Mouse (Mus musculus): ENCODE results near the gene Lrrc4c. TPM values are rescaled to one million over a fixed set of nuclear protein-coding genes. Genes with fewer than 3 reads are reported as not detected.

Gene Lrrc4c
- total and polyA plus RNA-seq, 3 experiments, result not detected

GRCm38 (mm10) chr2:97604182-97604581 is 1286.2 kb downstream of the Lrrc4c start:
- dilution Hi-C loops (cut with MboI; ENCODE audit: extremely low pct_ligation_motif_present, extremely low pct_unique_long_range_greater_than_20kb, low sequenced_read_pairs), result no loop called here
- Histone ChIP-seq H3K4me2 (ENCODE audit: insufficient read depth, low read depth, poor library complexity, severe bottlenecking) (no peak overlapping the region), H3K27ac (ENCODE audit: insufficient read depth, low read depth) (no peak overlapping the region), H3K36me3 (replicated peaks in 1 of 2; ENCODE audit: control insufficient read depth in 1 of 2, insufficient read depth in 1 of 2, low read length in 1 of 2) (no peaks in the 10 kb centered on the region), H3K27me3 (replicated peaks) (no peaks in the 10 kb centered on the region), H3K4me3 (replicated peaks in 1 of 3; ENCODE audit: low read depth in 2 of 3, low read length in 2 of 3, poor library complexity in 1 of 3) (no peak overlapping the region), H3K79me2 (replicated peaks; ENCODE audit: control insufficient read depth, extremely low read depth, insufficient read depth, poor library complexity, severe bottlenecking) (no peaks in the 10 kb centered on the region), H3K4me1 (ENCODE audit: control insufficient read depth in 1 of 2, insufficient read depth in 2 of 2) (no peaks in the 10 kb centered on the region), H3K9ac (ENCODE audit: insufficient read depth, low read depth) (no peak overlapping the region), H3K9me3 (replicated peaks; ENCODE audit: low read length) (peaks cover 22% of the 10 kb centered on the region)
- no peak for TF ChIP-seq MXI1 (IDR thresholded peaks at IDR 0.05; ENCODE audit: low read depth, low read length)
- DNase-seq (ENCODE audit: extremely low read depth), result no peak
- in situ Hi-C loops (cut with MboI; ENCODE audit: low pct_ligation_motif_present, low pct_unique_long_range_greater_than_20kb, low sequenced_read_pairs), result no loop called here

GRCm38 (mm10) chr2:97604688-97605215 is 1286.8 kb downstream of the Lrrc4c start:
- H3K9me3 ChIP-seq (replicated peaks; ENCODE audit: low read length), result peaks cover 21% of the 10 kb centered on the region
- H3K27ac ChIP-seq (ENCODE audit: insufficient read depth, low read depth), result no peak overlapping the region
- H3K4me2 ChIP-seq (ENCODE audit: insufficient read depth, low read depth, poor library complexity, severe bottlenecking), result no peak overlapping the region
- no peak for DNase-seq (ENCODE audit: extremely low read depth)
- H3K4me1 ChIP-seq (ENCODE audit: control insufficient read depth in 1 of 2, insufficient read depth in 2 of 2), result no peaks in the 10 kb centered on the region
- no peaks in the 10 kb centered on the region for H3K79me2 ChIP-seq (replicated peaks; ENCODE audit: control insufficient read depth, extremely low read depth, insufficient read depth, poor library complexity, severe bottlenecking)
- H3K27me3 ChIP-seq (replicated peaks), result no peaks in the 10 kb centered on the region
- H3K9ac ChIP-seq (ENCODE audit: insufficient read depth, low read depth), result no peak overlapping the region
- no peak overlapping the region for H3K4me3 ChIP-seq (replicated peaks in 1 of 3; ENCODE audit: low read depth in 2 of 3, low read length in 2 of 3, poor library complexity in 1 of 3)
- no peaks in the 10 kb centered on the region for H3K36me3 ChIP-seq (replicated peaks in 1 of 2; ENCODE audit: control insufficient read depth in 1 of 2, insufficient read depth in 1 of 2, low read length in 1 of 2)
- in situ Hi-C loops (cut with MboI; ENCODE audit: low pct_ligation_motif_present, low pct_unique_long_range_greater_than_20kb, low sequenced_read_pairs), result no loop called here
- dilution Hi-C loops (cut with MboI; ENCODE audit: extremely low pct_ligation_motif_present, extremely low pct_unique_long_range_greater_than_20kb, low sequenced_read_pairs), result no loop called here
- TF ChIP-seq CTCF (conservative IDR thresholded peaks at IDR 0.05 in 1 of 2, IDR thresholded peaks at IDR 0.05 in 1 of 2; ENCODE audit: low read depth in 2 of 2, low read length in 2 of 2), result no peak
- TF ChIP-seq SMC3 (IDR thresholded peaks at IDR 0.05; ENCODE audit: low read depth, low read length), result no peak

DNA sequence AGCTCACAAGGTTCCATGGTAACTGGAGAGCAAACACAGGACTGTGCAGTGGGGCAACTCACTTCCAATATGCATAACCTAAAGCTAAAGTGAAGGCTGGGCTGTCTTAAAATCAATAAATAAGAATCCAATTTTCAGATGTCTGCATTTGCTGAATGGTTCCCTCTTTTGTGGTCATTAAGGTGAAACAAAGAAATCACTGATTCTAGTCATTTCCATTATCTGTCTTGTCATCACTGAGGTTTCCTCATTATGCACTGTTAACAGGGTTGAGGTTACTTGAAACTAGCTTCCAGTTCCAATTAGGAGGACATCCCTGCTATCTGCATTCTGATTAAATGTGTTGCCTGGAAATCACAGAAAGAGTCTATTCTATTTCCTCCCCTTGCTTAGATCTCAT is 1291.5 kb downstream of the Lrrc4c start:
- no peaks in the 10 kb centered on the region for H3K79me2 ChIP-seq (replicated peaks; ENCODE audit: control insufficient read depth, extremely low read depth, insufficient read depth, poor library complexity, severe bottlenecking)
- H3K27me3 ChIP-seq (replicated peaks), result no peaks in the 10 kb centered on the region
- no peaks in the 10 kb centered on the region for H3K36me3 ChIP-seq (replicated peaks in 1 of 2; ENCODE audit: control insufficient read depth in 1 of 2, insufficient read depth in 1 of 2, low read length in 1 of 2)
- H3K4me1 ChIP-seq (ENCODE audit: control insufficient read depth in 1 of 2, insufficient read depth in 2 of 2), result no peaks in the 10 kb centered on the region
- no peak overlapping the region for H3K4me2 ChIP-seq (ENCODE audit: insufficient read depth, low read depth, poor library complexity, severe bottlenecking)
- dilution Hi-C loops (cut with MboI; ENCODE audit: extremely low pct_ligation_motif_present, extremely low pct_unique_long_range_greater_than_20kb, low sequenced_read_pairs), result no loop called here
- H3K4me3 ChIP-seq (replicated peaks in 1 of 3; ENCODE audit: low read depth in 2 of 3, low read length in 2 of 3, poor library complexity in 1 of 3), result no peak overlapping the region
- H3K27ac ChIP-seq (ENCODE audit: insufficient read depth, low read depth), result no peak overlapping the region
- no peak overlapping the region for H3K9ac ChIP-seq (ENCODE audit: insufficient read depth, low read depth)
- H3K9me3 ChIP-seq (replicated peaks; ENCODE audit: low read length), result peaks cover 15% of the 10 kb centered on the region
- TF ChIP-seq CTCF (conservative IDR thresholded peaks at IDR 0.05 in 1 of 2, IDR thresholded peaks at IDR 0.05 in 1 of 2; ENCODE audit: low read depth in 2 of 2, low read length in 2 of 2) (no peak), POLR2A (IDR thresholded peaks at IDR 0.05; ENCODE audit: low read depth, low read length) (no peak), TCF12 (IDR thresholded peaks at IDR 0.05; ENCODE audit: low read depth, low read length) (no peak)
- in situ Hi-C loops (cut with MboI; ENCODE audit: low pct_ligation_motif_present, low pct_unique_long_range_greater_than_20kb, low sequenced_read_pairs), result no loop called here
- DNase-seq (ENCODE audit: extremely low read depth), result no peak

DNA sequence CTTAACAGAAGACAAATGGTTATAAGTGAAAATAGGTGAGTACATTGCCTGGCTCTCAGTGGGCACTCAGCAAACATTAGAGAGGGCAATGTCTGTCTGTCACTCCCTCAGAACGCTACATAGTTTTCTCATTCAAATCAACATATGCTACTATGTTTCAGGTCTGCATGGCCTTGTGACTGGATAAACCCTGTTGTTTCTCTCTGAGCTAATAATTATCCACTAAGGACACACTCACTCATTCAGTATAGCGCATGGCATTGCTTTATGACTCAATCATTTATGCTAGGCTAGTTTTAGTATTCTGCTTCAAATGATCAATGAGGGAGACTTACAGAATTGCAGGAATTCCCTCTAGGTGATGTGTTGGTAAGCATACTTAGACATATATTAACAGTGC is 1292.6 kb downstream of the Lrrc4c start:
- dilution Hi-C loops (cut with MboI; ENCODE audit: extremely low pct_ligation_motif_present, extremely low pct_unique_long_range_greater_than_20kb, low sequenced_read_pairs), result no loop called here
- no peaks in the 10 kb centered on the region for H3K27me3 ChIP-seq (replicated peaks)
- no peaks in the 10 kb centered on the region for H3K4me1 ChIP-seq (ENCODE audit: control insufficient read depth in 1 of 2, insufficient read depth in 2 of 2)
- H3K36me3 ChIP-seq (replicated peaks in 1 of 2; ENCODE audit: control insufficient read depth in 1 of 2, insufficient read depth in 1 of 2, low read length in 1 of 2), result no peaks in the 10 kb centered on the region
- in situ Hi-C loops (cut with MboI; ENCODE audit: low pct_ligation_motif_present, low pct_unique_long_range_greater_than_20kb, low sequenced_read_pairs), result no loop called here
- H3K4me2 ChIP-seq (ENCODE audit: insufficient read depth, low read depth, poor library complexity, severe bottlenecking), result no peak overlapping the region
- TF ChIP-seq ZNF384 (IDR thresholded peaks at IDR 0.05; ENCODE audit: low read depth, low read length) (no peak), UBTF (IDR thresholded peaks at IDR 0.05; ENCODE audit: low read depth, low read length) (no peak)
- no peaks in the 10 kb centered on the region for H3K79me2 ChIP-seq (replicated peaks; ENCODE audit: control insufficient read depth, extremely low read depth, insufficient read depth, poor library complexity, severe bottlenecking)
- no peak overlapping the region for H3K9ac ChIP-seq (ENCODE audit: insufficient read depth, low read depth)
- no peak for DNase-seq (ENCODE audit: extremely low read depth)
- peaks cover 15% of the 10 kb centered on the region for H3K9me3 ChIP-seq (replicated peaks; ENCODE audit: low read length)
- H3K27ac ChIP-seq (ENCODE audit: insufficient read depth, low read depth), result no peak overlapping the region
- no peak overlapping the region for H3K4me3 ChIP-seq (replicated peaks in 1 of 3; ENCODE audit: low read depth in 2 of 3, low read length in 2 of 3, poor library complexity in 1 of 3)

Measured in CH12.LX (cell line).